8 mouse cellular contexts compared by ENCODE assay signal in genomic region chr10:7076662-7077211, GRCm38 (mm10). TPM values are rescaled to one million over a fixed set of nuclear protein-coding genes. Genes with fewer than 3 reads are reported as not detected.
DNase-seq lines count a peak whose midpoint lies in the region; ATAC-seq and TF ChIP-seq lines count a peak whose summit lies in the region.

No protein-coding gene starts in this region.

- WGBS in kidney, embryonic 14.5 days, result 23% methylated on average over 7 of the region's 8 CpGs
- 61% methylated on average over 7 of the region's 8 CpGs for WGBS in forebrain, postnatal 0 days
- 55% methylated on average over 7 of the region's 8 CpGs for WGBS in midbrain, embryonic 14.5 days

- TF ChIP-seq CTCF in forebrain, postnatal 0 days (IDR thresholded peaks at IDR 0.05; ENCODE audit: low read depth), result no peak

- DNase-seq in kidney, adult 8-10 months, result no peak
- peak; percentile 88 for DNase-seq in cerebellum, adult 9-10 months
- DNase-seq in forebrain, postnatal 0 days, result no peak
- DNase-seq in midbrain, embryonic 14.5 days, result no peak
- no peak for DNase-seq in right cerebral cortex, postnatal 25 days
- DNase-seq in spleen, adult 12 weeks (ENCODE audit: low spot score), result no peak
- DNase-seq in adrenal gland, postnatal 36 days, result no peak

- H3K27me3 ChIP-seq in kidney, embryonic 14.5 days (ENCODE audit: control insufficient read depth, insufficient read depth, low read length), result no peaks in the 10 kb centered on the region
- no peaks in the 10 kb centered on the region for H3K27me3 ChIP-seq in forebrain, postnatal 0 days (ENCODE audit: insufficient read depth, low read length)
- no peaks in the 10 kb centered on the region for H3K27me3 ChIP-seq in midbrain, embryonic 14.5 days (ENCODE audit: control insufficient read depth, insufficient read depth, low read length)

- peak overlapping the region; percentile 27; the same call in 1 of the 2 replicates for H3K4me2 ChIP-seq in kidney, embryonic 14.5 days (replicated peaks; ENCODE audit: low read depth, low read length)
- H3K4me2 ChIP-seq in forebrain, postnatal 0 days (ENCODE audit: low read depth), result no peak overlapping the region
- H3K4me2 ChIP-seq in midbrain, embryonic 14.5 days (ENCODE audit: low read length), result no peak overlapping the region

- H3K9ac ChIP-seq in kidney, embryonic 14.5 days (ENCODE audit: low read depth, low read length), result peak overlapping the region; percentile 28; the same call in 1 of the 2 replicates
- no peak overlapping the region for H3K9ac ChIP-seq in forebrain, postnatal 0 days
- no peak overlapping the region for H3K9ac ChIP-seq in midbrain, embryonic 14.5 days (replicated peaks; ENCODE audit: low read length)

- peak overlapping the region; percentile 10; the same call in 1 of the 2 replicates for H3K4me3 ChIP-seq in kidney, embryonic 14.5 days (ENCODE audit: low read length)
- no peak overlapping the region for H3K4me3 ChIP-seq in forebrain, postnatal 0 days (ENCODE audit: low read depth, low read length)
- H3K4me3 ChIP-seq in midbrain, embryonic 14.5 days (replicated peaks; ENCODE audit: low read depth, low read length), result no peak overlapping the region

- ATAC-seq in kidney, embryonic 14.5 days (ENCODE audit: low FRiP score, low TSS enrichment), result peak; percentile 71
- ATAC-seq in forebrain, postnatal 0 days, result 0 out of 2 replicates have a peak, but pooled peaks have one; percentile 14
- ATAC-seq in midbrain, embryonic 14.5 days (ENCODE audit: low FRiP score, low TSS enrichment), result peak; percentile 12; the same call in 1 of the 2 replicates

- H3K4me1 ChIP-seq in kidney, embryonic 14.5 days (ENCODE audit: control insufficient read depth, insufficient read depth, low read length), result no peaks in the 10 kb centered on the region
- no peaks in the 10 kb centered on the region for H3K4me1 ChIP-seq in forebrain, postnatal 0 days (ENCODE audit: insufficient read depth)
- no peaks in the 10 kb centered on the region for H3K4me1 ChIP-seq in midbrain, embryonic 14.5 days (ENCODE audit: control insufficient read depth, insufficient read depth, low read length)

- peak overlapping the region; percentile 74; the same call in 1 of the 2 replicates for H3K27ac ChIP-seq in kidney, embryonic 14.5 days (ENCODE audit: low read depth, low read length)
- H3K27ac ChIP-seq in forebrain, postnatal 0 days (ENCODE audit: low read depth, low read length), result no peak overlapping the region
- no peak overlapping the region for H3K27ac ChIP-seq in midbrain, embryonic 14.5 days (replicated peaks; ENCODE audit: low read depth, low read length)

- H3K36me3 ChIP-seq in kidney, embryonic 14.5 days (ENCODE audit: control insufficient read depth, insufficient read depth, low read length), result no peaks in the 10 kb centered on the region
- no peaks in the 10 kb centered on the region for H3K36me3 ChIP-seq in forebrain, postnatal 0 days (ENCODE audit: insufficient read depth)
- H3K36me3 ChIP-seq in midbrain, embryonic 14.5 days (ENCODE audit: control insufficient read depth, insufficient read depth, low read length), result no peaks in the 10 kb centered on the region

- no peaks in the 10 kb centered on the region for H3K9me3 ChIP-seq in kidney, embryonic 14.5 days (ENCODE audit: control insufficient read depth, low read length)
- H3K9me3 ChIP-seq in forebrain, postnatal 0 days (ENCODE audit: low read length), result no peaks in the 10 kb centered on the region
- H3K9me3 ChIP-seq in midbrain, embryonic 14.5 days (ENCODE audit: control insufficient read depth, low read length), result no peaks in the 10 kb centered on the region

RNA-seq across cellular contexts. Expression of gene Ipcef1, which starts 24.5 kb away (rescaled TPM):
- 3.2 and 3.6 TPM in 2 replicates for polyA plus RNA-seq in kidney, embryonic 14.5 days (2014; fragmentation: Nextera tagmentation; extraction: Ambion mirVana)
- total RNA-seq in forebrain, postnatal 0 days (2014; rRNA removed), result 12.0 and 13.7 TPM in 2 replicates
- polyA plus RNA-seq in forebrain, postnatal 0 days (2015; fragmentation: Nextera tagmentation; extraction: Ambion mirVana), result 1.6 and 2.2 TPM in 2 replicates
- 1.0 and 1.1 TPM in 2 replicates for polyA plus RNA-seq in midbrain, embryonic 14.5 days (2014; fragmentation: Nextera tagmentation; extraction: Ambion mirVana)
- total RNA-seq in adrenal gland, postnatal 36 days (2021), result under 1 TPM; 0.43 to 0.46 TPM

Comparison
In these comparisons a context has a peak if more than half of its experiments do, and no peak if none do; other contexts are left out.
1. ATAC-seq: peak in every context shown above with its lines; median percentile 71 in kidney, embryonic 14.5 days; 14 in forebrain, postnatal 0 days; 12 in midbrain, embryonic 14.5 days.